Mouse (Mus musculus) forebrain, embryonic 10.5 days (tissue): ENCODE results near the gene Hspbp1. TPM values are rescaled to one million over a fixed set of nuclear protein-coding genes. Genes with fewer than 3 reads are reported as not detected.

ENCODE experiments used
- DNase-seq: peaks from one replicate; pipeline ENCODE4 v3.0.0-alpha.2; 2017; ENCODE audit warnings: low spot score; ENCODE audit errors: extremely low spot score
- H3K27ac ChIP-seq: fragments of 300-500 bp; sonication (generic); 2 replicates; pipeline ENCODE4 v1.5.1; 2016; ENCODE audit warnings: mild to moderate bottlenecking
- H3K27me3 ChIP-seq: fragments of 300-500 bp; sonication (generic); 2 replicates; pipeline ENCODE4 v1.6.1; 2016; ENCODE audit warnings: mild to moderate bottlenecking; ENCODE audit not compliant: poor library complexity, severe bottlenecking
- H3K36me3 ChIP-seq: fragments of 300-500 bp; sonication (generic); replicated peaks from 2 replicates; pipeline ENCODE4 v1.6.1; 2016; ENCODE audit warnings: mild to moderate bottlenecking, moderate library complexity
- H3K4me1 ChIP-seq: fragments of 300-500 bp; sonication (generic); 2 replicates; pipeline ENCODE4 v1.6.1; 2016
- H3K4me3 ChIP-seq: fragments of 300-500 bp; sonication (generic); 2 replicates; pipeline ENCODE4 v1.5.1; 2016; ENCODE audit warnings: mild to moderate bottlenecking, moderate library complexity
- H3K9me3 ChIP-seq: fragments of 300-500 bp; sonication (generic); 2 replicates; pipeline ENCODE4 v1.6.1; 2016; ENCODE audit warnings: mild to moderate bottlenecking, moderate library complexity
- WGBS: fragments of 180-500 bp; shearing (Covaris S2); methylation state at CpG from one replicate; pipeline ENCODE4 v1.1.7; 2016; 5-methylcytosine and 5-hydroxymethylcytosine counted together
- polyA plus RNA-seq: library from polyadenylated mRNA; unstranded; fragments of >200 nt; fragmentation: Nextera tagmentation; extraction: Ambion mirVana; gene quantifications from 2 replicates; pipeline ENCODE4 v1.2.1, GENCODE M21; 2016

Hspbp1 gene
- polyA plus RNA-seq = 135 and 137 TPM in 2 replicates

DNA sequence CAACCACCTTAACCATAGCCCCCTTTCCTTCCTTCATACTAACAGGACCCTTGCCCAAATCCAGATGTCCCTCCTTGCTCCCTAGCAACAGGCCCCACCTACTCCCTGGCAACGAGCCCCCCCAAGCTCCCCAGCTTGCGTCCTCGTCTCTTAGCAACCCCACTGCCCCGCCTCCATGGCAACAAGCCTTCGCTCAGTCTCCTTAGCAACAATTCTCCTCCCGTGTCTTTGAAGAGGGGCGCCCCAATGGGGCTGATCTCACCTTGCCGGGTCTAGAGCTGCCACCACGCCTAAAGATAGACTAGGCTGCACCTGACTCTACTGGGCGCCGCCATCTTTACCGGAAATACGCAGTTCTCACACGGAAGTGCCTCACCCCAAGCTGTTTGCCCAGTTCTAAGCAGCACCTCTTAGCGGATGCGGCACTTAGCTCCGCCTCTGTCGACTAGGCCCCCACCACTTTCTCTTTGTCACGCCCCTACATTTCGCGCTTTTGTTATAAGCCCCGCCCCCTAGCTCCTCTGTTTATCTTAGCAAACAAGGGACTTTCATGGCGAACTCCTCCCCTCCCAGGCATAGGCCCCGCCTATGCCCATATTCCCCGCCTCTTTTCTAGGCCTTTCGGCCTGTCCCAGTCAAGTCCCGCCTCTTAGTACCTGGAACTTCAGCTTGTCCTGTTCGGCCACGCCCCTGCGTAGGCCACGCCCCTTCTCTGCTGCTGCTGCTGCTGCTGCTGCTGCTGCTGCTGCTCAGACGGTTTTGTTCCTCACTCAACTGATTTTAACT is at the start of gene Hspbp1:
Hspbp1 (minus strand) TSS at position 437 of the 786 bp plus-strand sequence.
- H3K36me3 ChIP-seq = peaks cover 30% of the 10 kb centered on the region
- H3K4me3 ChIP-seq = peak within 1 kb of the TSS; percentile 90
- peak within 1 kb of the TSS; percentile 86 for H3K27ac ChIP-seq
- peak; percentile 95 for DNase-seq
- no peaks in the 10 kb centered on the region for H3K9me3 ChIP-seq
- H3K4me1 ChIP-seq = peaks cover 13% of the 10 kb centered on the region
- no peaks in the 10 kb centered on the region for H3K27me3 ChIP-seq
- under 1% methylated on average over 32 of the region's 32 CpGs for WGBS

DNA sequence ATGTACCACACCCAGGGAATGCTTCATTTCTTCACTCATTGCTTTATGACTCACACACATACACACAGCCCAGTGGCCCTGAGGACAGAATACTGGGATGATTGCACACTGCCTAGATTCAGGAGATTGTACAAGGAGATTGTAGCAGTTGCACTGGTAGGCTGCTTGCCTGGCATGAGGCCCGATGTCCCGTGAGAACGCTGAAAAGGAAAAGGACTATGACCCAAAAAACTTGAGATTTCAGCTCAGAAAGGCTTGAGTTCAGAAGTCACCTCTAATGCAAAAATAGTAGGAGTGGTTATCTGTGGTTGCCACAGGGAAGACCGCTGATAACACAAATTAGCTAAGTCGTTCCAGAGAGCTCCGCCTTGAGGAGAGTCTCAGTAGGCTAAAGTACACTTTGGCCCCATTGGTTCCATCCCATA is 48.1 kb upstream of the Hspbp1 start:
- no peak for DNase-seq
- 0 out of 2 replicates have a peak, but pooled peaks cover 6% of the 10 kb centered on the region for H3K27me3 ChIP-seq
- WGBS = 71% methylated on average over 6 of the region's 6 CpGs
- no peak overlapping the region for H3K27ac ChIP-seq
- H3K9me3 ChIP-seq = no peaks in the 10 kb centered on the region
- H3K4me3 ChIP-seq = no peak overlapping the region
- H3K4me1 ChIP-seq = no peaks in the 10 kb centered on the region
- no peaks in the 10 kb centered on the region for H3K36me3 ChIP-seq

DNA sequence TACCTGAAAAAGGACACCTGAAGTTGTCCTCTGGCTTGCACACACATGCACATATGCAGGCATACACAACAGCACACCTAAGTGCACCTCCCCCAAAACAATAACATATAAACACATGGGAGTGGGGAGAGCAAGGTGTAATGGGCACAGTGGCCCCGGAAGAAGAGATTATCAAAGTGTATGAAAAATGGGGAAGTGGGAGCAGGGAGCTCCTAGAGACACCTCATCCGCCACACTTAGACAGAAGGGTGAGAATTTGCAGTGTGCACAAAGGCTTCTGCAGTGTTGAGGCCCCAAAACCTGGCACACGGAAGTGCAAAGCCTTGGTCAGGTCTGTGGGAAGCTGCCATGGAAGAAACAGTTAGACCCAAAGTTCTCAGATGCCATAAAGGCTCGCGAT is 46.2 kb upstream of the Hspbp1 start:
- no peak overlapping the region for H3K4me3 ChIP-seq
- no peaks in the 10 kb centered on the region for H3K36me3 ChIP-seq
- H3K4me1 ChIP-seq = no peaks in the 10 kb centered on the region
- WGBS = 83% methylated on average over 5 of the region's 5 CpGs
- 0 out of 2 replicates have a peak, but pooled peaks cover 6% of the 10 kb centered on the region for H3K27me3 ChIP-seq
- no peak for DNase-seq
- H3K27ac ChIP-seq = no peak overlapping the region
- no peaks in the 10 kb centered on the region for H3K9me3 ChIP-seq

DNA sequence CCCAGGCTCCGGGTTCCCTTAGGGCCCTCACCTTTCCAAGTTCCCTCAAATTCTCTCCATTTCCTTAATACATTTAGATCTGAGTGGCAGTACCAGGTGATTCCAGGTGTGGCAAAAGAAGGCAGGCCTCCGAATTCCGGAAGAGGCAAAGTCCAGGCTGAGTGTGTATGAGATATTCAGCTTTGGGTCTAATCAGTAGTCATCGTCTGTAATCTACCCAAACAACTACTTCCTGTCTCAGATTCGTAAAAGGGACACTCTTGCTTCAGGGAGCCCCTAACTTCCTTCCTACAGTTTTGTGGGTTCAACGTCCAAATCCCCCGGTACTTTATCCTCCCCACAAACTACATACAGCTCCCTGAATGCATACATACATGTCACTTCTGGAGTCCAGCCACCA is 40.3 kb upstream of the Hspbp1 start, which contains the start of gene Tmem150b:
Tmem150b (minus strand) TSS at position 81 of the 400 bp plus-strand sequence.
- 88% methylated on average over 7 of the region's 7 CpGs for WGBS
- Histone ChIP-seq H3K36me3 (no peaks in the 10 kb centered on the region), H3K4me1 (peaks cover 4% of the 10 kb centered on the region; the same call in 1 of the 2 replicates), H3K9me3 (no peaks in the 10 kb centered on the region), H3K27me3 (no peaks in the 10 kb centered on the region), H3K4me3 (no peak within 1 kb of the TSS), H3K27ac (no peak within 1 kb of the TSS)
- DNase-seq = no peak

DNA sequence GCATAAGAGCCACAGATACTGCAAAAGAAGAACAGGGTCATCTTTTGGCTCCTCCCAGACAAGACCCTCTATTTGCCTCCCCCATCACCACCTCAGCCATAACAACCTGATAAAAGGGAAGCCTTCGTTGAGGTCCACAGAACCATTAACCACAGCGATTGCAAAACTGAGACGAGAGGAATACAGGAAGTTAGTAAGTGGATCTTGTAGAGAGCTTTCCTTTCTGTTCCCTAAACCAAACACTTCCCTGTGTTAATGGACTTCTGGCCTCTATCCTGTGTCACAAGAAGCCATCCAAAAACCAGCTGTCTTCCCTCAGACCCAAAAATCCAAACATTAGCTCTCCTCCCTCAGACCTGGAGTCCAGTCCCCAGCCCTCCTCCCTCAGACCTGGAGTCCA is 39.5 kb upstream of the Hspbp1 start:
- H3K4me1 ChIP-seq = peaks cover 4% of the 10 kb centered on the region; the same call in 1 of the 2 replicates
- 87% methylated on average over 3 of the region's 3 CpGs for WGBS
- H3K9me3 ChIP-seq = no peaks in the 10 kb centered on the region
- no peak overlapping the region for H3K4me3 ChIP-seq
- no peaks in the 10 kb centered on the region for H3K36me3 ChIP-seq
- H3K27ac ChIP-seq = no peak overlapping the region
- DNase-seq = no peak
- no peaks in the 10 kb centered on the region for H3K27me3 ChIP-seq

DNA sequence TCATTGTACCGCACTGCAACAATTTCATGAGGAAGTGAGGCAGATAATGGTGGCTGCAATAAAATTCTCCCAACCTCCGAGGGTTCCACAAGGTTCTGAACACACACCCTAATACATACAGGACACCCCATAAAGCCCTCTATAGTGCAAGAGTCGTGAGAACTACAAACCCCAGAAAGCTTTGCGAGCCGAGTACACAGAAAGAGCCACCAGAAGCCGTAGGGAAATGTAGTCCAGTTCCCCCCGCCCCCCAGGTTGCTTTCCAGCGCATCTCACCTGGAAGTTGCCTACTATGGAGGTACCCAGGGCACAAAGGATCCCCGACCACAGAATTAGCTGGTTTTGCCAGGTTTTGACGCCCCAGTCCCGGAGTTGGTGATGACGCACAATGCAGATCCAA is 38.6 kb upstream of the Hspbp1 start:
- H3K4me1 ChIP-seq = peaks cover 4% of the 10 kb centered on the region; the same call in 1 of the 2 replicates
- peak overlapping the region; percentile 43 for H3K4me3 ChIP-seq
- 44% methylated on average over 12 of the region's 12 CpGs for WGBS
- H3K9me3 ChIP-seq = no peaks in the 10 kb centered on the region
- H3K27me3 ChIP-seq = no peaks in the 10 kb centered on the region
- no peaks in the 10 kb centered on the region for H3K36me3 ChIP-seq
- 0 out of 2 replicates have a peak overlapping the region, but pooled peaks have one; percentile 35 for H3K27ac ChIP-seq
- DNase-seq = no peak

DNA sequence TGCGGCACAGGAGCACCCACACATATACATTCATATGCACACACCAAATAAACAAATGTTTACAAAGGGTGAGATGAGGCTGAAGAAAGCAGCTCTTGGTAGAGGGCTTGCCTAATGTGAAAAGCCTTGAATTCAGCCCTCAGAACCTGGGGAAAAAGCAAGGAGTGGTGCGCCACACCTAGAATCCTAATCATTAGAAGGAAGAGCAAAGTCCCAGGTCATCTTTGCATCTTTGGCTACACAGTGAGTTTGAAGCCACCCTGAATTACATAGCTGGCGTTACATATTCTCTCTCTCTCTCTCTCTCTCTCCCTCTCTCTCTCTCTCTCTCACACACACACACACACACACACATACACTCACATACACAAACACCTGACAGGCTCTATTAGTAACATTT is 34.4 kb upstream of the Hspbp1 start:
- no peak overlapping the region for H3K4me3 ChIP-seq
- peaks cover 4% of the 10 kb centered on the region; the same call in 1 of the 2 replicates for H3K4me1 ChIP-seq
- peaks cover 35% of the 10 kb centered on the region for H3K36me3 ChIP-seq
- H3K27ac ChIP-seq = no peak overlapping the region
- no peak for DNase-seq
- 98% methylated on average over 3 of the region's 3 CpGs for WGBS
- no peaks in the 10 kb centered on the region for H3K27me3 ChIP-seq
- no peaks in the 10 kb centered on the region for H3K9me3 ChIP-seq

DNA sequence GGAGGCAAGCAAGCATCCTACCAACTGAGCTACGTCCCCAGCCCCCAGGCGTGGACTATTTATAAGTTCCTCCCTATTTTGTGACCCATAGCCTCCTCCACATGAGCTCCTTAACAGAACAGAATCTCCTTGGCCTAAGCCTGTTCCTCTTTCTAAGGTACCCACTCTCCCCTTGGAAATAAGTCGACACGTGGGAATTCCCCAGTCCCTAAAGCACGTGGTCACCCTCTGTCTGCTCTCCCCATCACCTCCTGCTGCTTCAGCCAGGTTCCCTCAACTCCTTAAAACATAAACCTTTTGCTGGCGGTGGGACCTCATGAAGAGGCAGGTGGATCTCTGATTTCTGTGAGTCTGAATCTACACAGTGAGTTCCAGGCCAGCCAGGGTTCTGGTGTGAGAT is 32.1 kb upstream of the Hspbp1 start:
- WGBS = 75% methylated on average over 6 of the region's 6 CpGs
- H3K27me3 ChIP-seq = no peaks in the 10 kb centered on the region
- H3K27ac ChIP-seq = no peak overlapping the region
- DNase-seq = no peak
- no peaks in the 10 kb centered on the region for H3K4me1 ChIP-seq
- H3K36me3 ChIP-seq = peaks cover 58% of the 10 kb centered on the region
- no peak overlapping the region for H3K4me3 ChIP-seq
- no peaks in the 10 kb centered on the region for H3K9me3 ChIP-seq

DNA sequence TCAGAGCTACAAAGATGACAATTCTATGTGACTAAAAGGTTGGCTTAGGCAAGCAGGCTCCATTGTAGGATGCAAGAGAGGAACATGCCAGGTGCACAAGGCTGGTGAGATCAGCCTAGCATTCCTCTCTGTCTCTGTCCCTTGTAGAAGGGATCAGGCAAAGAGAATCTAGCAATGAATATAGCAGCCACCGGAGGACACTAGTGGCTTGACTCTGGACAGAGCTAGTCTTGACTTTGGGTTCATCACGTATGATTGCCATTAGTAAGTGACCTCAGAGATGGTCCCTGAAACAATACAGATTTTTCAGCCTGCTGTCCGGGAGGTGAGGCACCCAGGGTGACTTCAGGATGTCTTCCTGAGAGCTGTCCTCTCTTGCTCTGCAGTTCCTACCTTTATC is 27.7 kb upstream of the Hspbp1 start:
- no peaks in the 10 kb centered on the region for H3K9me3 ChIP-seq
- H3K4me3 ChIP-seq = no peak overlapping the region
- no peaks in the 10 kb centered on the region for H3K27me3 ChIP-seq
- 92% methylated on average over 3 of the region's 3 CpGs for WGBS
- no peak overlapping the region for H3K27ac ChIP-seq
- H3K36me3 ChIP-seq = peaks cover 97% of the 10 kb centered on the region
- no peak for DNase-seq
- no peaks in the 10 kb centered on the region for H3K4me1 ChIP-seq

DNA sequence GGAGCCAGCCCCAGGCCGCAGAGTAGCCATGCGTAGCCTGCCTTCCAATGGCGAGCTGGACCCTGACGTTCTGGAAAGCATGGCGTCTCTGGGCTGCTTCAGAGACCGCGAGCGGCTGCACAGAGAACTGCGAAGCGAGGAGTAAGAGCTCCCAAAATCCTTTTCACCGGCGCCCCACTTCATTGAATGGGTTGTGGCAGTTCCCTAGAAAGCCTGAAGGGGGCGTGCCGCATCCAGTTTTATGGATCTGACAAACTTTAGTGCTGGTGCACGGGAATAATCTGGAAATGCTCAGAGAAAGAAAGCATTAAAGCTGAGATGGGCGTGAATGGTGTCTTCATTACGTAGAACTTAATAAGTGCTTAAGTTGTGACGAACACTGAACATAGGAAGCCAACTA is 20.2 kb upstream of the Hspbp1 start:
- DNase-seq = peak; percentile 65
- H3K4me3 ChIP-seq = peak overlapping the region; percentile 22; the same call in 1 of the 2 replicates
- no peaks in the 10 kb centered on the region for H3K9me3 ChIP-seq
- H3K4me1 ChIP-seq = peaks cover 19% of the 10 kb centered on the region
- no peaks in the 10 kb centered on the region for H3K27me3 ChIP-seq
- 37% methylated on average over 18 of the region's 18 CpGs for WGBS
- peak overlapping the region; percentile 3; the same call in 1 of the 2 replicates for H3K27ac ChIP-seq
- H3K36me3 ChIP-seq = peaks cover 96% of the 10 kb centered on the region

DNA sequence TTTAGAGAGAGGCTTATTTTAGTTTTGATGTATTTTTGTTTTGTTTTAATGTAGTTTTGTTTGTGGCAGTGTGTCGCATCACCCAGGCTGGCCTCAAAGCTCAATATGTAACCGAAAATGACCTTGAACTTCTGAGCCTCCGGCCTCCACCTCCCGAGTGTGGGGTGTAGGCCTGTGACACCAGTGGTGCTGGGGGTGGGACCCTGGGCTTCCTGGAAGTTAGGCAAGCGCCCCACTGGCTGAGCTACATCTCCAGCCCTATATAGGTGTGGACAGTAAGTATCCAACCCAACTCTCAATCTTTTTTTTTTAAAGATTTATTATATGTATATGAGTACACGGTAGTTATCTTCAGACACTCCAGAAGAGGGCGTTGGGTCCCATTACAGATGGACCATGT is 18.3 kb upstream of the Hspbp1 start:
- no peak for DNase-seq
- 92% methylated on average over 7 of the region's 7 CpGs for WGBS
- H3K36me3 ChIP-seq = peaks cover 96% of the 10 kb centered on the region
- no peak overlapping the region for H3K4me3 ChIP-seq
- H3K4me1 ChIP-seq = peaks cover 19% of the 10 kb centered on the region
- no peak overlapping the region for H3K27ac ChIP-seq
- no peaks in the 10 kb centered on the region for H3K27me3 ChIP-seq
- H3K9me3 ChIP-seq = no peaks in the 10 kb centered on the region

DNA sequence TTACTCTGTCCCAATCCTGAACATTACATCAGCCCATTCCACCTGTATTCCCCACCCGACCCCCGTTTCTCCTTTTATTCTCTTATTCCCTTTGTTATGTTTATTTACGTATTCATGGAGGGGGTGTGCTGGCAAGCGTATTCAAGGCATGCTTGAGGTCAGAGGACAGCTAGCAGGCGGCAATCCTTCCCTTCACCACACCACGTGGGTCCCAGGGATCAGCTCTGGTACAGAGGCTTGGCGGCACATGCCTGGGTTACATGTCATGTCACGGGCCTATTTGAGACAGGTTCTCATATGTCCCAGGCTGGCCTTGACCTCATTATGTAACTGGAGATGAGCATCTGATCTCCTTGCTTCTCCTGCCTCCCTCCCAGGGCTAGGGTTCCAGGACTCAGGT is 17.5 kb upstream of the Hspbp1 start:
- Histone ChIP-seq H3K27me3 (no peaks in the 10 kb centered on the region), H3K4me1 (peaks cover 19% of the 10 kb centered on the region), H3K4me3 (no peak overlapping the region), H3K9me3 (no peaks in the 10 kb centered on the region), H3K36me3 (peaks cover 96% of the 10 kb centered on the region), H3K27ac (no peak overlapping the region)
- WGBS = 61% methylated on average over 8 of the region's 8 CpGs
- DNase-seq = no peak

DNA sequence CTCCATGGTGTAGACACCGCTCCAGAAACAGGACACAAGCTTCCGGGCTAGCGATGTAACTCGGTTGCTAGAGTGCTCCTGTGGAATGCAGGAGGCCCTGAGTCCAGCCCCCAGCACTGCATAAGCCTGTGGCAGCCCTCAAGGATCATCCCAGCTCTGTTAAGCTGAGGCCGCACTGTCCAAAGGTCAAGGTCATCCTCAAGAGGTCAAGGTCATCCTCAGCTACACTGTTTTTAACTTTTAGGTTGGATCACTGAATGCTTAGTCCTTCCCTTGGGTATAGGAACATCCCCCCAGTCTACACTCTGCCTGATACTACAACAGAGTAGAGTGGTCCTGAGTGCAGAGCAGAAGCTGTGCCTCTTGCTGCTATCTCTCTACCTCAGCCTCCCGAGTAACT is 8.1 kb upstream of the Hspbp1 start:
- Histone ChIP-seq H3K4me3 (no peak overlapping the region), H3K27me3 (no peaks in the 10 kb centered on the region), H3K4me1 (peaks cover 30% of the 10 kb centered on the region), H3K27ac (no peak overlapping the region), H3K36me3 (peaks cover 55% of the 10 kb centered on the region), H3K9me3 (no peaks in the 10 kb centered on the region)
- WGBS = 85% methylated on average over 6 of the region's 6 CpGs
- DNase-seq = no peak
